Mouse (Mus musculus) liver, embryonic 14.5 days (tissue): Measurements from ENCODE around the gene Slc38a6.

Source experiments
- CTCF ChIP-seq: IDR thresholded peaks from 2 replicates; pipeline ENCODE4 v1.5.1; 2016; ENCODE audit warnings: antibody characterized with exemption, low read depth, control low read depth
- EP300 ChIP-seq: IDR thresholded peaks from 2 replicates; pipeline ENCODE4 v1.6.1; 2016; ENCODE audit warnings: antibody characterized with exemption, low read depth

DNA sequence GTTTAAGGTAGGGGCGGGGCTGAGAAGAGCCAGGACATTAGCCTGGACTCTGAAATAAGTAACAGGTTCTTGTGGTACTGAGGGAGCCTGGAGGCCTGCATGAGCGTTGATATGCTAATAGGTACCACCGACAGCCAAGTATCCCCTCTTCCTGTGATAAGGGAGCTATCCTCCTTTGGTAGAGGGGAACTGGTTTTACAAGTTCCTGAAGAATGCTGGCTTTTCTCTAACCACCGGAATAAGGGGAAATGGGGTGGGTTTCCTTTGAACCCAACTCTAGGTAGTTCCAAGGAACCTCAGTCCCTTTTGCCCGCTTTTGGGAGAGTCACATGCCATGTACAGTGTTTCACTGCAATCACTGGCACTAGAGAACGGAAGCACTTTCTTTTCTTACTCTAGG lies 98.2 kb downstream of the Slc38a6 start:
- no peak for TF ChIP-seq CTCF
- TF ChIP-seq EP300, result no peak
